In the genomic region with DNA sequence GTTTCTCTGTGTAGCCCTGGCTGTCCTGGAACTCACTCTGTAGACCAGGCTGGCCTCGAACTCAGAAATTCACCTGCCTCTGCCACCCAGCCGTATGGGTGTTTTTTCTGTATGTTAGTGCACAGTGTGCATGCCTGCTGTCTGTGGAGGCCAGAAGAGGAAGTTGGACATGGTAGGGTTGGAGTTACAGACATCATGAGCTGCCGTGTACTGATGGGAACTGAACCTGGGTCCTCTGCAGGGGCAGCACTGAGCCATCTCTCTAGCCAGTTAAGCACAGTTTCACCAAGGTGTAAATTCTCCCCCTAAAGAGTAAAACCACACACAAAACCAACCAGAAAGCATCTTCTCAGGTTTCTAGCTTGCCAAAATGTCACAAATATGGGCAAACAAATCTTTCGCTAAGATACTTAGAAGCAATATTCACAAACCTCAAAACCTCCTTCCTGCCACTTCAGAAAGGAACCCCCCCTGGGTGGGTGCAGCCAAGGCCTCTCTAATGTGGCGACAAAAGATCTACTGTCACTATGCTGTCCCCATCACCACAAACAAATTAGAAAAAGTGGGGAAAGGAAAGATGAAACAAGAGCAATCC, we compare ENCODE assay signal across 19 mouse cellular contexts. TPM values are rescaled to one million over a fixed set of nuclear protein-coding genes. Genes with fewer than 3 reads are reported as not detected.
DNase-seq lines count a peak whose midpoint lies in the region; ATAC-seq lines count a peak whose summit lies in the region.
"Had no signal": no experiment of that assay in that cellular context is flagged by ENCODE, and none has a peak within 500 bp of the region (broad histone marks: within the 10 kb centered on the region; RNA-seq: fewer than 3 reads in every experiment).

No protein-coding gene starts in this region.

- no peaks in the 10 kb centered on the region for H3K4me1 ChIP-seq in midbrain, embryonic 11.5 days (ENCODE audit: control insufficient read depth, insufficient read depth, low read length)
- 0 out of 2 replicates have a peak, but pooled peaks cover 3% of the 10 kb centered on the region for H3K4me1 ChIP-seq in midbrain, embryonic 14.5 days (ENCODE audit: control insufficient read depth, insufficient read depth, low read length)

- H3K36me3 ChIP-seq in midbrain, embryonic 11.5 days (ENCODE audit: control insufficient read depth, insufficient read depth, low read length) = no peaks in the 10 kb centered on the region
- no peaks in the 10 kb centered on the region for H3K36me3 ChIP-seq in midbrain, embryonic 14.5 days (ENCODE audit: control insufficient read depth, insufficient read depth, low read length)
- H3K36me3 ChIP-seq: forebrain, embryonic 12.5 days; heart, embryonic 13.5 days; lung, embryonic 15.5 days had no signal

- WGBS in midbrain, embryonic 11.5 days = 94% methylated on average over 5 of the region's 5 CpGs
- WGBS in midbrain, embryonic 14.5 days = 95% methylated on average over 5 of the region's 5 CpGs

- H3K9ac ChIP-seq in midbrain, embryonic 11.5 days (ENCODE audit: low read length) = no peak overlapping the region
- H3K9ac ChIP-seq in midbrain, embryonic 14.5 days (replicated peaks; ENCODE audit: low read length) = no peak overlapping the region
- H3K9ac ChIP-seq: forebrain, embryonic 12.5 days; heart, embryonic 13.5 days; lung, embryonic 15.5 days; stomach, embryonic 15.5 days had no signal

- no peaks in the 10 kb centered on the region for H3K9me3 ChIP-seq in midbrain, embryonic 11.5 days (ENCODE audit: control insufficient read depth, low read length)
- no peaks in the 10 kb centered on the region for H3K9me3 ChIP-seq in midbrain, embryonic 14.5 days (ENCODE audit: control insufficient read depth, low read length)
- H3K9me3 ChIP-seq: forebrain, embryonic 12.5 days; heart, embryonic 13.5 days; lung, embryonic 15.5 days; stomach, embryonic 15.5 days had no signal

- no peak overlapping the region for H3K27ac ChIP-seq in midbrain, embryonic 11.5 days (ENCODE audit: low read depth, low read length)
- no peak overlapping the region for H3K27ac ChIP-seq in midbrain, embryonic 14.5 days (replicated peaks; ENCODE audit: low read depth, low read length)
- H3K27ac ChIP-seq: forebrain, embryonic 12.5 days; heart, embryonic 13.5 days; lung, embryonic 15.5 days; stomach, embryonic 15.5 days had no signal

- no peak overlapping the region for H3K4me3 ChIP-seq in midbrain, embryonic 11.5 days (ENCODE audit: low read depth, low read length)
- H3K4me3 ChIP-seq in midbrain, embryonic 14.5 days (replicated peaks; ENCODE audit: low read depth, low read length) = no peak overlapping the region
- H3K4me3 ChIP-seq: forebrain, embryonic 12.5 days; heart, embryonic 13.5 days; lung, embryonic 15.5 days; stomach, embryonic 15.5 days had no signal

- no peaks in the 10 kb centered on the region for H3K27me3 ChIP-seq in midbrain, embryonic 11.5 days (ENCODE audit: control insufficient read depth, insufficient read depth, low read length)
- no peaks in the 10 kb centered on the region for H3K27me3 ChIP-seq in midbrain, embryonic 14.5 days (ENCODE audit: control insufficient read depth, insufficient read depth, low read length)
- H3K27me3 ChIP-seq: forebrain, embryonic 12.5 days; heart, embryonic 13.5 days; lung, embryonic 15.5 days; stomach, embryonic 15.5 days had no signal

- DNase-seq in CD4-positive, CD25-positive, alpha-beta regulatory T cell, adult 2 months (ENCODE audit: low read depth, low spot score) = peak; percentile 71
- DNase-seq in naive thymus-derived CD4-positive, alpha-beta T cell, adult 2 months (ENCODE audit: low read depth) = peak; percentile 87
- DNase-seq in thymus, postnatal 36 days = peak; percentile 63 to 71
- DNase-seq in midbrain, embryonic 11.5 days (ENCODE audit: low spot score, missing footprints) = no peak
- no peak for DNase-seq in midbrain, embryonic 14.5 days
- DNase-seq in right cerebral cortex, postnatal 10 days (ENCODE audit: low spot score in 2 of 2) = no peak
- DNase-seq: adrenal gland, adult 8-10 months; cerebellum, adult 2 months; gastrocnemius, postnatal 36 days; heart, postnatal 4 days; kidney, adult 18-20 months; kidney, postnatal 36 days had no signal

- no peak overlapping the region for H3K4me2 ChIP-seq in midbrain, embryonic 11.5 days
- H3K4me2 ChIP-seq in midbrain, embryonic 14.5 days (ENCODE audit: low read length) = no peak overlapping the region
- H3K4me2 ChIP-seq: forebrain, embryonic 12.5 days; heart, embryonic 13.5 days; liver, embryonic 11.5 days; lung, embryonic 15.5 days; stomach, embryonic 15.5 days had no signal

- ATAC-seq in common myeloid progenitor, adult 5-6 weeks (replicated peaks; ENCODE audit: low read depth, poor library complexity, severe bottlenecking) = peak; percentile 66
- no peak for ATAC-seq in midbrain, embryonic 11.5 days (ENCODE audit: low FRiP score)
- no peak for ATAC-seq in midbrain, embryonic 14.5 days (ENCODE audit: low FRiP score, low TSS enrichment)

RNA-seq across cellular contexts. Expression of a gene that starts 12.0 kb away (rescaled TPM):
- 43.2 and 55.4 TPM in 2 replicates for total RNA-seq in common myeloid progenitor, adult 5-6 weeks (2017)
- polyA plus RNA-seq in midbrain, embryonic 11.5 days (2014; fragmentation: Nextera tagmentation; extraction: Ambion mirVana) = 5.8 and 6.4 TPM in 2 replicates
- 10.2 and 11.6 TPM in 2 replicates for polyA plus RNA-seq in midbrain, embryonic 14.5 days (2014; fragmentation: Nextera tagmentation; extraction: Ambion mirVana)

RNA-seq across cellular contexts. Expression of a gene that starts 20.2 kb away (rescaled TPM):
- total RNA-seq in common myeloid progenitor, adult 5-6 weeks (2017) = 12.3 and 16.9 TPM in 2 replicates
- 72.7 and 76.2 TPM in 2 replicates for polyA plus RNA-seq in midbrain, embryonic 11.5 days (2014; fragmentation: Nextera tagmentation; extraction: Ambion mirVana)
- polyA plus RNA-seq in midbrain, embryonic 14.5 days (2014; fragmentation: Nextera tagmentation; extraction: Ambion mirVana) = 62.8 and 67.6 TPM in 2 replicates

RNA-seq across cellular contexts. Expression of a gene that starts 40.0 kb away (rescaled TPM):
- total RNA-seq in common myeloid progenitor, adult 5-6 weeks (2017) = not detected in 2 replicates
- not detected in 2 replicates for polyA plus RNA-seq in midbrain, embryonic 11.5 days (2014; fragmentation: Nextera tagmentation; extraction: Ambion mirVana)
- polyA plus RNA-seq in midbrain, embryonic 14.5 days (2014; fragmentation: Nextera tagmentation; extraction: Ambion mirVana) = not detected in 2 replicates
- total RNA-seq: adrenal gland, adult 8-10 months; gastrocnemius, postnatal 36 days; heart, postnatal 4 days; left cerebral cortex, postnatal 36 days had no signal
- polyA plus RNA-seq: cerebellum, adult 2 months; forebrain, embryonic 12.5 days; heart, embryonic 13.5 days; liver, embryonic 11.5 days; lung, embryonic 15.5 days; stomach, embryonic 15.5 days had no signal

Comparison
In these comparisons a context has a peak if more than half of its experiments do, and no peak if none do; other contexts are left out.
1. DNase-seq: peak in CD4-positive, CD25-positive, alpha-beta regulatory T cell, adult 2 months (single experiment), naive thymus-derived CD4-positive, alpha-beta T cell, adult 2 months (single experiment) and thymus, postnatal 36 days (2 of 2); none in midbrain, embryonic 11.5 days (single experiment), midbrain, embryonic 14.5 days (single experiment) and right cerebral cortex, postnatal 10 days (0 of 2).